Mouse (Mus musculus) cerebellum, adult 2 months (tissue): Measurements from ENCODE around the gene Fbln2.

Source experiments
- CTCF ChIP-seq: fragments of 200-500 bp; IDR thresholded peaks from 2 replicates; pipeline ENCODE4 v1.5.1; 2011; ENCODE audit warnings: low read depth, mild to moderate bottlenecking, control low read depth, low read length, moderate library complexity, borderline replicate concordance; ENCODE audit not compliant: insufficient read depth
- POLR2A ChIP-seq: fragments of 200-500 bp; IDR thresholded peaks from 2 replicates; pipeline ENCODE4 v1.6.1; 2011; ENCODE audit warnings: low read length, control low read depth, borderline replicate concordance; ENCODE audit not compliant: insufficient read depth

DNA sequence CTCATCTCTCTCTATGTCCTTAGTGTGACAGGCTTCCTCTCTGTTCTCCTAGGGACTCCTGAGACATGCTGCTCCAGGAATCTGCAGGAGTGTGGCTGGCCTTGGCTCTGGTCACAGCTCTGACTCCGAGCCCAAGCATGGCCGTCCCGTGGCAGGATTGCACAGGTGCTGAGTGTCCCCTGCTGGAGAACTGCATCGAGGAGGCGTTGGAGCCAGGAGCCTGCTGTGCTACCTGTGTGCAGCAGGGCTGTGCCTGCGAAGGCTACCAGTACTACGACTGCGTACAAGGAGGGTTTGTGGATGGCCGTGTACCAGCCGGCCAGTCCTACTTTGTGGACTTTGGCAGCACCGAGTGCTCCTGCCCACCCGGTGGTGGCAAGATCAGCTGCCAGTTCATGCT is 20.8 kb downstream of the Fbln2 start:
- TF ChIP-seq CTCF: peak; percentile 58
- no peak for TF ChIP-seq POLR2A
